Comparison of ENCODE assay signal across 14 mouse cellular contexts in the genomic region with DNA sequence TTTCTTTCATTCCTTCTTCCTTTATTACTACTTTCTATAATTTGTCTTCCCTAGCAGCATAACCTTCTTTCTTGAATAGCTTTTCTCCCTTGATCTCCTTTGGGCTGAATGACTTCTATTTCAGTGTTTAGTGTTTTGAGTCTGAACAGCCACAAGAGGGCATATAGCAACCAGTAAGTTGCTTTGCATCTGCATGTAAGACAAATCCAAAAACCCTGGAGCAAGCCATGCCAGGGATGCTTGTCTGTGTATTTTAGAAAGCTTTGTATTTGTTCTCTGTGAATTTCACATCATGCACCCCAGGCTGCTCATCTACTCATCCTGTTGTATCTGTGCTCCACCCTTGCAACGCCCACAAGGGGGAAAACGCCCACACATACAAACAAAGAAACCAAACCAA. TPM values are rescaled to one million over a fixed set of nuclear protein-coding genes. Genes with fewer than 3 reads are reported as not detected.
A peak's percentile ranks its signal among the peaks of the same experiment; 100 is the strongest.
DNase-seq lines count a peak whose midpoint lies in the region; ATAC-seq and TF ChIP-seq lines count a peak whose summit lies in the region.
"Had no signal": no experiment of that assay in that cellular context is flagged by ENCODE, and none has a peak within 500 bp of the region (broad histone marks: within the 10 kb centered on the region; RNA-seq: fewer than 3 reads in every experiment).

No protein-coding gene starts in this region.

- no peaks in the 10 kb centered on the region for H3K27me3 ChIP-seq in kidney, adult 2 months (replicated peaks; ENCODE audit: control insufficient read depth, insufficient read depth, low read length)
- H3K27me3 ChIP-seq in ES-Bruce4 (ENCODE audit: control insufficient read depth, insufficient read depth, low read length, poor library complexity, severe bottlenecking): no peaks in the 10 kb centered on the region; the same call in 1 of the 2 replicates
- no peaks in the 10 kb centered on the region for H3K27me3 ChIP-seq in hindbrain, embryonic 16.5 days (replicated peaks; ENCODE audit: control insufficient read depth, insufficient read depth, low read length)

- no peaks in the 10 kb centered on the region for H3K36me3 ChIP-seq in kidney, adult 2 months (ENCODE audit: control insufficient read depth, insufficient read depth, low read length)
- no peaks in the 10 kb centered on the region for H3K36me3 ChIP-seq in ES-Bruce4 (ENCODE audit: control insufficient read depth, insufficient read depth, low read length, poor library complexity, severe bottlenecking)
- no peaks in the 10 kb centered on the region for H3K36me3 ChIP-seq in hindbrain, embryonic 16.5 days (ENCODE audit: control insufficient read depth, insufficient read depth, low read length)

- no peak overlapping the region for H3K27ac ChIP-seq in kidney, adult 2 months (ENCODE audit: insufficient read depth, low read depth, low read length)
- H3K27ac ChIP-seq in ES-Bruce4 (ENCODE audit: insufficient read depth, low read length): no peak overlapping the region
- no peak overlapping the region for H3K27ac ChIP-seq in hindbrain, embryonic 16.5 days (ENCODE audit: low read depth, low read length)
- H3K27ac ChIP-seq: macrophage had no signal

- TF ChIP-seq EP300 in ES-Bruce4 (IDR thresholded peaks at IDR 0.05; ENCODE audit: insufficient read depth, low read depth, low read length): no peak

- TF ChIP-seq CTCF in kidney, adult 2 months (conservative IDR thresholded peaks at IDR 0.05; ENCODE audit: insufficient read depth, insufficient read length, low read depth, low read length): no peak
- TF ChIP-seq CTCF in ES-Bruce4 (IDR thresholded peaks at IDR 0.05; ENCODE audit: low read depth, low read length): peak; percentile 12

- DNase-seq in kidney, adult 9 months: peak; percentile 6
- no peak for DNase-seq in kidney, adult 2 months
- DNase-seq in A20 (ENCODE audit: low read depth, low spot score): peak; percentile 66
- no peak for DNase-seq in urinary bladder, postnatal 10 days (ENCODE audit: low spot score)
- no peak for DNase-seq in right cerebral cortex, postnatal 4 days
- DNase-seq: adrenal gland, adult 2 months; cerebellum, postnatal 36 days; heart, postnatal 14 days; thymus, postnatal 36 days had no signal

- no peaks in the 10 kb centered on the region for H3K4me1 ChIP-seq in kidney, adult 2 months (ENCODE audit: control insufficient read depth, insufficient read depth, low read length)
- no peaks in the 10 kb centered on the region for H3K4me1 ChIP-seq in ES-Bruce4 (ENCODE audit: control insufficient read depth, insufficient read depth, low read length)
- no peaks in the 10 kb centered on the region for H3K4me1 ChIP-seq in hindbrain, embryonic 16.5 days (ENCODE audit: control insufficient read depth, insufficient read depth, low read depth, low read length)

- no peak for TF ChIP-seq POLR2A in kidney, adult 2 months (IDR thresholded peaks at IDR 0.05; ENCODE audit: low read depth, low read length)
- no peak for TF ChIP-seq POLR2A in ES-Bruce4 (IDR thresholded peaks at IDR 0.05; ENCODE audit: insufficient read depth, low read length)

- H3K4me3 ChIP-seq in kidney, adult 2 months (ENCODE audit: insufficient read depth, low read depth, low read length): no peak overlapping the region
- no peak overlapping the region for H3K4me3 ChIP-seq in ES-Bruce4 (ENCODE audit: low read depth, low read length)
- H3K4me3 ChIP-seq in hindbrain, embryonic 16.5 days (ENCODE audit: low read length): no peak overlapping the region

- H3K4me2 ChIP-seq in hindbrain, embryonic 16.5 days (ENCODE audit: low read length): no peak overlapping the region

- H3K9ac ChIP-seq in ES-Bruce4 (ENCODE audit: low read depth, poor library complexity, severe bottlenecking): no peak overlapping the region
- H3K9ac ChIP-seq in hindbrain, embryonic 16.5 days (ENCODE audit: low read depth, low read length): no peak overlapping the region

- WGBS in kidney, adult 2 months: 71% methylated on average over 2 of the region's 2 CpGs
- WGBS in hindbrain, embryonic 16.5 days: 81% methylated on average over 2 of the region's 2 CpGs

- no peaks in the 10 kb centered on the region for H3K9me3 ChIP-seq in ES-Bruce4 (replicated peaks; ENCODE audit: control insufficient read depth, insufficient read depth, low read length, poor library complexity, severe bottlenecking)
- no peaks in the 10 kb centered on the region for H3K9me3 ChIP-seq in hindbrain, embryonic 16.5 days (ENCODE audit: control insufficient read depth, low read length)

- peak; percentile 84; the same call in 1 of the 2 replicates for ATAC-seq in hindbrain, embryonic 16.5 days
- no peak for ATAC-seq in megakaryocyte-erythroid progenitor cell, adult 5-6 weeks (replicated peaks; ENCODE audit: low FRiP score, low TSS enrichment, poor library complexity, severe bottlenecking)

RNA-seq across cellular contexts. Expression of gene Fpr3, which starts 11.6 kb away (rescaled TPM):
- polyA plus RNA-seq in kidney, adult 2 months (2012; rRNA removed): not detected in 2 replicates
- not detected in 2 replicates for polyA plus RNA-seq in ES-Bruce4 (2011; ENCODE audit: insufficient read depth, insufficient read length, low read depth, missing spikeins)
- polyA plus RNA-seq in hindbrain, embryonic 16.5 days (2015; fragmentation: Nextera tagmentation; extraction: Ambion mirVana): not detected in 2 replicates
- total RNA-seq in megakaryocyte-erythroid progenitor cell, adult 5-6 weeks (2014; fragmentation: Nextera tagmentation): not detected in 2 replicates
- not detected in 2 replicates for total RNA-seq in megakaryocyte-erythroid progenitor cell, adult 5-6 weeks (2017)
- total RNA-seq: adrenal gland, adult 2 months; heart, postnatal 14 days; layer of hippocampus, postnatal 25 days had no signal
- polyA plus RNA-seq: adrenal gland, adult 2 months; macrophage had no signal

RNA-seq across cellular contexts. Expression of gene Fpr2, which starts 11.6 kb away (rescaled TPM):
- polyA plus RNA-seq in kidney, adult 2 months (2012; rRNA removed): 0.14 and 0.16 TPM in 2 replicates
- polyA plus RNA-seq in ES-Bruce4 (2011; ENCODE audit: insufficient read depth, insufficient read length, low read depth, missing spikeins): not detected in 2 replicates
- polyA plus RNA-seq in hindbrain, embryonic 16.5 days (2015; fragmentation: Nextera tagmentation; extraction: Ambion mirVana): 0.31 and 0.41 TPM in 2 replicates
- not detected in 2 replicates for total RNA-seq in megakaryocyte-erythroid progenitor cell, adult 5-6 weeks (2014; fragmentation: Nextera tagmentation)
- 0.56 and 1.4 TPM in 2 replicates for total RNA-seq in megakaryocyte-erythroid progenitor cell, adult 5-6 weeks (2017)
- total RNA-seq: layer of hippocampus, postnatal 25 days had no signal
- polyA plus RNA-seq: adrenal gland, adult 2 months had no signal

RNA-seq across cellular contexts. Expression of gene Fpr1, which starts 15.5 kb away (rescaled TPM):
- 0.07 TPM in 1 of 2 replicates, not detected in the other for polyA plus RNA-seq in kidney, adult 2 months (2012; rRNA removed)
- not detected in 2 replicates for polyA plus RNA-seq in ES-Bruce4 (2011; ENCODE audit: insufficient read depth, insufficient read length, low read depth, missing spikeins)
- 0.15 and 0.30 TPM in 2 replicates for polyA plus RNA-seq in hindbrain, embryonic 16.5 days (2015; fragmentation: Nextera tagmentation; extraction: Ambion mirVana)
- not detected in 2 replicates for total RNA-seq in megakaryocyte-erythroid progenitor cell, adult 5-6 weeks (2014; fragmentation: Nextera tagmentation)
- total RNA-seq in megakaryocyte-erythroid progenitor cell, adult 5-6 weeks (2017): not detected in 2 replicates
- total RNA-seq: adrenal gland, adult 2 months; heart, postnatal 14 days; layer of hippocampus, postnatal 25 days had no signal
- polyA plus RNA-seq: adrenal gland, adult 2 months had no signal

RNA-seq across cellular contexts. Expression of gene Has1, which starts 44.3 kb away (rescaled TPM):
- polyA plus RNA-seq in kidney, adult 2 months (2012; rRNA removed): 0.08 and 0.10 TPM in 2 replicates
- polyA plus RNA-seq in ES-Bruce4 (2011; ENCODE audit: insufficient read depth, insufficient read length, low read depth, missing spikeins): not detected in 2 replicates
- polyA plus RNA-seq in hindbrain, embryonic 16.5 days (2015; fragmentation: Nextera tagmentation; extraction: Ambion mirVana): 1.7 TPM in 2 replicates
- total RNA-seq in megakaryocyte-erythroid progenitor cell, adult 5-6 weeks (2014; fragmentation: Nextera tagmentation): not detected in 2 replicates
- not detected in 2 replicates for total RNA-seq in megakaryocyte-erythroid progenitor cell, adult 5-6 weeks (2017)
- polyA plus RNA-seq: macrophage had no signal

Comparison
In these comparisons a context has a peak if more than half of its experiments do, and no peak if none do; other contexts are left out.
1. DNase-seq: peak in kidney, adult 9 months (single experiment) and A20 (single experiment); none in kidney, adult 2 months (single experiment), urinary bladder, postnatal 10 days (single experiment) and right cerebral cortex, postnatal 4 days (single experiment).